Mouse (Mus musculus): ENCODE measurements around the gene Slc7a11.

Slc7a11 gene

GRCm38 (mm10) chr3:50388786-50389185 lies 54.6 kb downstream of the Slc7a11 start:
- no peak for DNase-seq

DNA sequence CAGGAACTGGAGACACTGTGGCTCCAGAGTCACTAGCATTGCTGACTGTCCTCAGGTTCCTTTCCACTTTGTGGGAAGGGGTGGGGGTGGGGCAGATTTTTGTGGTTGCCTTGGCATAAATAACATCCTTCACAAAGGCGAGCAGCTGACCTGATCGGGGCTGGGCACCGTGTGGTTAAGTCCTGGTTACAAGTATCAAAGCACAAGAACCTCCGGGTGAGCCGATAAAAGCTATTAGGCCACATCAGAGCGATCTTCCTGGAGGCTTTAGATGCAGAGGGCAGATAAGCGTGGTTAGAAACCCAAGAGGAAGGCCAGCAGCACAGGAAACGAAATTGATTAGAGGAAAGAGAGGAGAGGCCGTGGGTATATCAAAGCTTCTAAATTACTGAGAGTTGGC lies 55.1 kb downstream of the Slc7a11 start:
- no peak for DNase-seq

GRCm38 (mm10) chr3:50387280-50387679 lies 56.1 kb downstream of the Slc7a11 start:
- DNase-seq, result no peak

- DNase-seq, result no peak
Measured at GRCm38 (mm10) chr3:50386561-50387221, 56.7 kb downstream of the Slc7a11 start.

- DNase-seq, result no peak
Measured at GRCm38 (mm10) chr3:50386066-50386465, 57.3 kb downstream of the Slc7a11 start.

GRCm38 (mm10) chr3:50382729-50383128 lies 60.7 kb downstream of the Slc7a11 start:
- DNase-seq, result peak; percentile 35

DNA sequence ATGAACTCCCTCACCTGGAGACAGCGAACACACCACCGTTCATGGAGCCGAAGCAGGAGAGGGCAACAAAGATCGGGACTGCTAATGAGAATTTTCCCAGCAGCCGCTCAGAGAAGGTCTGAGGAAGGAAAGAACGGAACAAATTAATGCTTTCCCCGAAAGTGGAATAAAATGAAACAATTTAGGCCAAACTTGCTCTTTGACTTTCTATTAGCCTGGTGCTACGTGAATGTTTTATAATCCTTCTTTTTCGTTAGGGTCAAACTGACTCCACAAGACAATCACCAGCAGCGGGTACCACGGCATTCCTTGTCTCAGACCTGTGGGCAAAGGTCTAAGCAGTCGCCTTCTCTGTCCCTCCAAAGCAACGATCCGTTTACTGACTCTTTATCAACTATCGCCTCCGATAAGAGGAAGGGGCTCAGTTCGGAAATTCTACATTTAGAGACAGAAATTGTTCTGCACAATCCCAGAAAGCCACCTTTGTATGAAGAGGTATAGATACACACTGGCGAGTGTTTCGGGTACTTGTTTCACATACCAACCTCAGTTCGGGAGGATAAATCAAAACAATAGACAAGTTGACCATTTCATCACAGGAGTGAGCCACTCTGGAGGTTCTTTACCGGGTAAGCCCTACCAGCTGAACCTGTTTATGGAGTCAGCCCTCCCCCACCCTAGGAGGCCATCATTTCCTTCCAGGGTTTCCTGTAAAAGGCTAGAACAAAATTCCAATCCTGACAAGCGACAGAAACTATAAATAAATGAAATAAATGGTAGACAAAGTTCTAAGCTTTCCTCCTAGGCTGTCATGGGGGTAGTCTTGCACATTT lies 61.3 kb downstream of the Slc7a11 start:
- DNase-seq, result peak; percentile 14

- peak; percentile 92 for DNase-seq
Measured at GRCm38 (mm10) chr3:50381160-50381860, 62.1 kb downstream of the Slc7a11 start.

GRCm38 (mm10) chr3:50379942-50380341 lies 63.5 kb downstream of the Slc7a11 start:
- no peak for DNase-seq

DNA sequence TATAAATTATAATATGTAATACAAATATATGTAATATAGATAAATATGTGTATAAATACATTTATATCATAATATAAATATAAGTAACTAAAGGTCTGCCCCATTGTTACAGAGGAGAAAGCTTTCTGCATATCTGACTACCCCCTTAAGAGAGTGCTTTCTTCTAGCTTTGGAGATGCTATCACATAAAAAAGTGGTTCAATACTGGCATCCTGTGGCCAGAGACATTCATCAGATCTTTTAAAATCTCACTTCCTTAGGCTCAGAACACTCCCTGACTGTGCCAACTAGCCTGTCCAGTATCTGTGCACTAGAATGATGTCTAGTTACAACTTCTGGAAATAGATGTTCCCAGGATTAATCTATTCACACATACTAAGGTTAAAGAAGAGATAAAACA lies 67.9 kb downstream of the Slc7a11 start:
- DNase-seq, result no peak

DNA sequence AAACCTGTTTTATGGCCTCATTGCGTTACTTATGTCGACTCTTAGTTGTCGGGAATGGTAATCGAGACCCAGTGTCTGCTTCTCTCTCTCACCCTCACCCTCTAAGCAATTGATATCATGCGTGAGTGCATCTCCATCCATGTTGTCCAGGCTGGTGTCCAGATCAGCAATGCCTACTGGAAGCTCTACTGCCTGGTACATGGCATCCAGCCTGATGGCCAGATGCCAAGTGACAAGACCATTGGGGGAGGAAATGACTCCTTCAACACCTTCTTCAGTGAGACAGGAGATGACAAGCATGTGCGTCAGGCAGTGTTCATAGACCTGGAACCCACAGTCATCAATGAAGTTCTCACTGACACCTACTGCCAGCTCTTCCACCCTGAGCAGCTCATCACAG lies 73.6 kb downstream of the Slc7a11 start:
- no peak for DNase-seq

GRCm38 (mm10) chr3:50367175-50367574 lies 76.2 kb downstream of the Slc7a11 start:
- no peak for DNase-seq

DNA sequence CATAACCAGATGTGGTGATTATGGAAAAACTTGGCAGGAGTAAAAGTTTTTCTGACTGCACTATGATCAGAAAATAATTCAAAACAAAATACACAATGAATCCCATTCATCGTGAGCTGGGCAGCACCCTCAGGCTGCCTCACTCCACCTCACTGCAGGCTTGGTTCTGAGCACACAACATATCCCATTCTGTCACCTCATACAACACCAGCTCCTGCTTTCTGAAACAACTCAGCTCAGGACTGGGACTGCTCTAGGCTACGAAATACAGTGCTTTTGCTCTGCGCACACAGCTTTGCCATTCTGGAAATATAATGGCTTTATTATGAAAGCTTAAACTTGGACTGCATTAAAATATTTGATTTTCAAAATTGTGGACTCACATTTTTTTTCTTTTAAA lies 79.8 kb downstream of the Slc7a11 start:
- no peak for DNase-seq

DNA sequence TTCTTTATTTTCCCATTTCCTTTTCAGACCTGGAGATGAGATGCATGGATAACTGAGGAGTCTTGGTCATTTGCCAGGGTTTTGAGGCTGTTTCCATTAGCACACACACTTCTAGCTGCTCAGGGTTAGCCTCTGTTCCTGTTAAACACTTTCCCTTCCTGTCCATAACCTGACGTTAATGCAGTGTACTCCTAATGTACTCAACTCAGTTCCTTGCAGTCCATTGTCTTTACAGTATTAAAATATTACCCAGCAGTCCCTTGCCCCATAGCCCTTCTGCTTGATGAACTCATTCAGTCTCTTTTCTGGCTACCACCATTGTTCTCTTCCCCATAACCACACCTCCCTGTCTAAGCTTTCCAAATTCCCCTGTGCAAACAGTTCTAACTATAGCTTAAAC lies 96.3 kb downstream of the Slc7a11 start:
- DNase-seq, result no peak

DNA sequence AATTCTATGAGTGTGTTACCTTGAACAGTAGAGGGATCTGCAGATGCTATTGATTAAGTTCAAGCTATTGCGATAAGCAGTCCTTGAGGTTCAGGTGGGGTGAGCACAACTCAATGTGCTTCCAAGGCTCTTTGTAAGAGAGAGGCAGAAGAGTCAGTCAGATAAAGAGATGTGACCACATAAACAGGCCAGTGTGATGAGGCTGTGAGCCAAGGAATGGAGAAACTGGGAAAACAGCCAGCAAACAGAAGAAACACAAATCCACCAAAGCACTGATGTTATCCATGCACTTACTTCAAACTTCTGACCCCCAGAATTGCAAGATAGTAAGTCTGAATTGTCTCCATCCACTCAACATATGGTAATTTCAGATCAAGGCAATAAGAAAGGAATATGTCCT lies 99.0 kb downstream of the Slc7a11 start:
- DNase-seq, result peak; percentile 3

GRCm38 (mm10) chr3:50324524-50324923 lies 118.9 kb downstream of the Slc7a11 start:
- DNase-seq, result no peak

GRCm38 (mm10) chr3:50323881-50324280 lies 119.5 kb downstream of the Slc7a11 start:
- DNase-seq, result no peak

DNA sequence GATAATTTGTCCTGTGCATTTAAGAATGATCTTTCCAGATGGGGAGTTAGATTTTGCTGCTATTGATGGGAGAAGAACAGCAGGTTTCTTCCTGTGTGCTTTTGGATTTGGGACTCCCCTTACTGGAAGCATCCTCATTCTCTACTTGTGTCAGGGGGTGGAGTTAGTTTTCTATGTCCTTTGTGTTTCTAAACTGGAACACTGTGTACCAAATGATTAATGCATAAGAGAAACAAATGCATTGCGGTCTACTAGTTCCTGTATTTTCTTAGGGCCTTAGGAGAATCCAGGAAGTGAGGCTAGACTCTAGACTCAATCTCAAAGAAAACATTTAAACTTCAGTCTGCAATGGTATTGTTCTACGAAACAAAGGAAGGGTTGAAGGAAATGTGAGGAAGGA lies 122.6 kb downstream of the Slc7a11 start:
- DNase-seq, result no peak

GRCm38 (mm10) chr3:50318074-50318473 lies 125.3 kb downstream of the Slc7a11 start:
- no peak for DNase-seq

- no peak for DNase-seq
Measured at GRCm38 (mm10) chr3:50313816-50314215, 129.6 kb downstream of the Slc7a11 start.

DNA sequence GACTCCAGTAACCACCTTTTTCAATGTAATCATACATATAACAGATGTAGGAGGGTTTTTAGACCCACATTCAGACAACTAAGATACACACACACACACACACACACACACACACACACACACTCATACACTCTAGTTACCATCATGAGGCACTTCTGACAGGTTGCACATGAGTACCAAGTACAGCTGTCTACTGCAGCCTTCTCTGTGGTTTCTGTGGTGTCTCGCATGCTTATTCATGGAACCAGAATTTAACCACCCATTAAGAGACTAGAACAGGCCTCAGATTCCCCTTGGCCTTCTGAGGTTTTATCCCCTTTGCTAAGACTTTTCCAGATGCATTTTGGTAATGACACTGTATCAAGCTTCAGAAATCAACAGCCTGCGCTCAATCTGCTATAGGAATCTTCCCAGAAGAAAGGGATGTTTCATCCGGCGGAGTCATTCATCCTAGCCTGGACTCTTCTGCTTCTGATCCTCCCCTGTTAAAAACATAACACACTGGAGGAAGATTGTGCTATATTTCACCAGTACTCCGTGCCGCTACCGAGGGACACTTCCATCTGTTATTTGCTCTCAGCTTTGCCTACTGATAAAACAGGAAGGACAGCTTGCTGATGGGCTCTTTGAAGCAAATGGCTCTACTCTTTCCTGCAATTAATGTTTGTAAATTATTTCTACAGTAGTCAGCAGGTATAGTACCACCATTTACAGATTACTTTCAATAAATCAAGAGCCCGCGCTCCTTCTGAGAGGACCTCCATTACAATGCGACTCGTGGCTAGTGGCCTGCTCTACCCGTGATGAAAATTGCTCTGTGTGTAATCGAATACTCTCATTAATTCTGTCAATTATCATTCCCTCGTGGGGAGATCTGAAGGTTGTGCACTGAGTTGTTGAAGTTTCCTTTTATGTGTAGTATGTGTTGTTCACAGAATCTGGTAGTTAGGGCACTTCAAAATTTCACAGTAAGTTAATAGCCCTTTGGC lies 135.8 kb downstream of the Slc7a11 start:
- DNase-seq, result no peak

- no peak for DNase-seq
Measured at GRCm38 (mm10) chr3:50306334-50306733, 137.1 kb downstream of the Slc7a11 start.
